22 mouse cellular contexts compared by ENCODE assay signal in the genomic region with DNA sequence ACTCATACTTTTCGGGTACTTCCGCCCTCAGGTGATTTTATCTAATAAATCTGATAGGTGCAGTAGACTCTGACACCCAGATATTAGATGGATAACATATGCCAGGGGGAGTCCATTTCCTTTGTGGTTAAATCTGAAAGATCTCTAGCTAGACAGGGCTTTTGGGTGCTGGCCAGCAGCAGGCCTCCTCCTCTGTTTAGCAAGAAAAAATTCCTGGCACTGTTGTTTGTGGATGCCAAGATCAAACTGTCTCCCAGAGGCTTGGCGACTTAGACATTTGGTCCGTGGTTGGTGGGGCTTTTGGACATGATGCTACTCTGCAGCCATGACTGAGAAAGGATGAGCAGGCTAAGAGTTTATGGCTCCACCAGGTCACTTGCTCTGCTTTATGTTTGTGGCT.
DNase-seq lines count a peak whose midpoint lies in the region; ATAC-seq and TF ChIP-seq lines count a peak whose summit lies in the region.
"Had no signal": no experiment of that assay in that cellular context is flagged by ENCODE, and none has a peak within 500 bp of the region (broad histone marks: within the 10 kb centered on the region; RNA-seq: fewer than 3 reads in every experiment).

No protein-coding gene starts in this region.

- peak overlapping the region; percentile 35; the same call in 1 of the 2 replicates for H3K27ac ChIP-seq in hindbrain, embryonic 13.5 days
- no peak overlapping the region for H3K27ac ChIP-seq in hindbrain, embryonic 12.5 days
- H3K27ac ChIP-seq in midbrain, postnatal 0 days (ENCODE audit: low read depth, low read length), result no peak overlapping the region
- no peak overlapping the region for H3K27ac ChIP-seq in midbrain, embryonic 15.5 days
- H3K27ac ChIP-seq: embryonic facial prominence, embryonic 12.5 days; forebrain, embryonic 13.5 days; heart, embryonic 10.5 days; intestine, embryonic 15.5 days; liver, embryonic 13.5 days; macrophage; neural tube, embryonic 12.5 days had no signal

- no peak for TF ChIP-seq CTCF in midbrain, postnatal 0 days (IDR thresholded peaks at IDR 0.05)
- no peak for TF ChIP-seq CTCF in brain, embryonic 14.5 days (IDR thresholded peaks at IDR 0.05; ENCODE audit: borderline replicate concordance, extremely low read depth, insufficient read depth, insufficient read length)

- H3K36me3 ChIP-seq in hindbrain, embryonic 13.5 days, result no peaks in the 10 kb centered on the region
- H3K36me3 ChIP-seq in hindbrain, embryonic 12.5 days, result no peaks in the 10 kb centered on the region
- H3K36me3 ChIP-seq in midbrain, postnatal 0 days (ENCODE audit: insufficient read depth, low read length), result no peaks in the 10 kb centered on the region
- H3K36me3 ChIP-seq in midbrain, embryonic 15.5 days (replicated peaks), result no peaks in the 10 kb centered on the region
- H3K36me3 ChIP-seq: embryonic facial prominence, embryonic 12.5 days; heart, embryonic 10.5 days; intestine, embryonic 15.5 days; liver, embryonic 13.5 days; neural tube, embryonic 12.5 days had no signal

- no peak overlapping the region for H3K4me3 ChIP-seq in hindbrain, embryonic 13.5 days
- no peak overlapping the region for H3K4me3 ChIP-seq in hindbrain, embryonic 12.5 days
- no peak overlapping the region for H3K4me3 ChIP-seq in midbrain, postnatal 0 days (ENCODE audit: low read depth, low read length)
- no peak overlapping the region for H3K4me3 ChIP-seq in midbrain, embryonic 15.5 days
- H3K4me3 ChIP-seq: embryonic facial prominence, embryonic 12.5 days; erythroblast, embryonic 14.5 days; forebrain, embryonic 13.5 days; heart, embryonic 10.5 days; intestine, embryonic 15.5 days; liver, embryonic 13.5 days; neural tube, embryonic 12.5 days had no signal

- 0 out of 2 replicates have a peak, but pooled peaks cover 4% of the 10 kb centered on the region for H3K4me1 ChIP-seq in hindbrain, embryonic 13.5 days (replicated peaks)
- 0 out of 2 replicates have a peak, but pooled peaks cover 2% of the 10 kb centered on the region for H3K4me1 ChIP-seq in hindbrain, embryonic 12.5 days
- no peaks in the 10 kb centered on the region for H3K4me1 ChIP-seq in midbrain, postnatal 0 days (ENCODE audit: insufficient read depth, low read length)
- H3K4me1 ChIP-seq in midbrain, embryonic 15.5 days, result no peaks in the 10 kb centered on the region
- H3K4me1 ChIP-seq: embryonic facial prominence, embryonic 12.5 days; forebrain, embryonic 13.5 days; heart, embryonic 10.5 days; intestine, embryonic 15.5 days; liver, embryonic 13.5 days had no signal

- peak; percentile 19 for DNase-seq in midbrain, postnatal 0 days (ENCODE audit: low spot score)
- peak; percentile 35 for DNase-seq in brain, embryonic 14.5 days (ENCODE audit: low read depth)
- DNase-seq in heart, postnatal 10 days, result no peak
- DNase-seq in gastrocnemius, postnatal 14 days, result no peak
- DNase-seq: adrenal gland, postnatal 14 days; cerebellum, adult 9-10 months; kidney, postnatal 25 days; liver, embryonic 13.5 days; lung, adult 2 months; retina, postnatal 1 day; right cerebral cortex, postnatal 25 days; spleen, adult 18-20 months had no signal

- ATAC-seq in hindbrain, embryonic 13.5 days (ENCODE audit: low FRiP score), result no peak
- no peak for ATAC-seq in hindbrain, embryonic 12.5 days (ENCODE audit: low FRiP score)
- no peak for ATAC-seq in midbrain, postnatal 0 days (ENCODE audit: low FRiP score)
- ATAC-seq in midbrain, embryonic 15.5 days (replicated peaks), result no peak
- ATAC-seq: forebrain, embryonic 13.5 days; intestine, embryonic 15.5 days had no signal

- no peak overlapping the region for H3K4me2 ChIP-seq in hindbrain, embryonic 13.5 days
- H3K4me2 ChIP-seq in hindbrain, embryonic 12.5 days (replicated peaks), result no peak overlapping the region
- H3K4me2 ChIP-seq in midbrain, postnatal 0 days (ENCODE audit: low read depth, low read length, poor library complexity, severe bottlenecking), result no peak overlapping the region
- H3K4me2 ChIP-seq in midbrain, embryonic 15.5 days, result no peak overlapping the region
- H3K4me2 ChIP-seq: embryonic facial prominence, embryonic 12.5 days; forebrain, embryonic 13.5 days; intestine, embryonic 15.5 days; liver, embryonic 13.5 days; neural tube, embryonic 12.5 days had no signal

- WGBS in hindbrain, embryonic 13.5 days, result 78% methylated on average over 4 of the region's 4 CpGs
- 82% methylated on average over 4 of the region's 4 CpGs for WGBS in hindbrain, embryonic 12.5 days
- 91% methylated on average over 4 of the region's 4 CpGs for WGBS in midbrain, postnatal 0 days
- WGBS in midbrain, embryonic 15.5 days, result 85% methylated on average over 4 of the region's 4 CpGs

- no peaks in the 10 kb centered on the region for H3K27me3 ChIP-seq in hindbrain, embryonic 13.5 days
- no peaks in the 10 kb centered on the region for H3K27me3 ChIP-seq in hindbrain, embryonic 12.5 days
- no peaks in the 10 kb centered on the region for H3K27me3 ChIP-seq in midbrain, postnatal 0 days (ENCODE audit: insufficient read depth, low read length)
- H3K27me3 ChIP-seq in midbrain, embryonic 15.5 days (replicated peaks), result no peaks in the 10 kb centered on the region
- H3K27me3 ChIP-seq: embryonic facial prominence, embryonic 12.5 days; forebrain, embryonic 13.5 days; intestine, embryonic 15.5 days; liver, embryonic 13.5 days; neural tube, embryonic 12.5 days had no signal

- TF ChIP-seq POLR2A in brain, embryonic 14.5 days (IDR thresholded peaks at IDR 0.05; ENCODE audit: borderline replicate concordance, extremely low read depth, insufficient read depth, insufficient read length, poor library complexity, severe bottlenecking), result no peak

- intact Hi-C loops in heart, postnatal 10 days (cut with DNase I), result no loop called here
- intact Hi-C loops in gastrocnemius, postnatal 14 days (cut with DNase I; ENCODE audit: low total_unique reads), result no loop called here

- H3K9ac ChIP-seq in hindbrain, embryonic 13.5 days, result no peak overlapping the region
- H3K9ac ChIP-seq in hindbrain, embryonic 12.5 days, result no peak overlapping the region
- no peak overlapping the region for H3K9ac ChIP-seq in midbrain, postnatal 0 days (replicated peaks; ENCODE audit: low read length, poor library complexity, severe bottlenecking)
- no peak overlapping the region for H3K9ac ChIP-seq in midbrain, embryonic 15.5 days
- H3K9ac ChIP-seq: embryonic facial prominence, embryonic 12.5 days; forebrain, embryonic 13.5 days; intestine, embryonic 15.5 days; liver, embryonic 13.5 days; neural tube, embryonic 12.5 days had no signal

- H3K9me3 ChIP-seq in hindbrain, embryonic 13.5 days, result no peaks in the 10 kb centered on the region
- no peaks in the 10 kb centered on the region for H3K9me3 ChIP-seq in hindbrain, embryonic 12.5 days (replicated peaks)
- H3K9me3 ChIP-seq in midbrain, postnatal 0 days (ENCODE audit: low read length), result no peaks in the 10 kb centered on the region
- no peaks in the 10 kb centered on the region for H3K9me3 ChIP-seq in midbrain, embryonic 15.5 days
- H3K9me3 ChIP-seq: embryonic facial prominence, embryonic 12.5 days; forebrain, embryonic 13.5 days; heart, embryonic 10.5 days; intestine, embryonic 15.5 days; liver, embryonic 13.5 days; neural tube, embryonic 12.5 days had no signal

Comparison
In these comparisons a context has a peak if more than half of its experiments do, and no peak if none do; other contexts are left out.
1. DNase-seq: peak in midbrain, postnatal 0 days (single experiment) and brain, embryonic 14.5 days (single experiment); none in heart, postnatal 10 days (0 of 2) and gastrocnemius, postnatal 14 days (single experiment).